25 mouse cellular contexts compared by ENCODE assay signal in the genomic region with DNA sequence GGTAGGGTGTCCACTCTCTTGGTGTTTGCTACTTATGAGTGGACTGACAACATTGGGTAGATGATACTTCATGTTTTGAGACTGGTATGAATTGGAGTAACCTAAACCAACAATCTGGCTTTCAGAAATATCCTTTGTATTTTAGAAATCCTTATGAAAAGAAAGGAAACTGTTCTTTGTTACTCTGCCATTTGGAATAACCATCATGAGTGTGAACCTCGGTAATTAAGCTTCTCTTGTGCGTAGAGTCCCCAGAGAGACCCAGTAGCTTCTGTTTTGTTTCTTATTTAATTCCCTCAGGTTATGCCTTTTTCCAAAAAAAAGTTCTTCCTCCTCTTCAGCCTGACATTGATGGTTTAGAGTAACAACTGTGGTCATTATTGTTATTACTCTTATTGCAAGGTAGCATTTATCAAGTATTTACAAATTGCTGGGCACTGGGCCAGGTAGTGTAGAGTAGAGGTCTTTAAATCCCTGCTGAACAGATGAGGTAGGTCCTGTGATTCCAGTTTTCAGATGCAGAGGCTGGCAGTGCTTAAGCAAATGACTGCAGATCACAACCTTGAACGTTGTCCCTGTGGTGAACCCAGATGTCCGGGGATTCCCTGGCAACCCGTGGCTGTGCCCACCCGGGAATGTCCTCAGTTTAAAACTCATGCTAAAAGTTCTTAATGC.
DNase-seq lines count a peak whose midpoint lies in the region; ATAC-seq and TF ChIP-seq lines count a peak whose summit lies in the region.
"Had no signal": no experiment of that assay in that cellular context is flagged by ENCODE, and none has a peak within 500 bp of the region (broad histone marks: within the 10 kb centered on the region; RNA-seq: fewer than 3 reads in every experiment).

No protein-coding gene starts in this region.

- H3K9ac ChIP-seq in intestine, embryonic 14.5 days (ENCODE audit: low read length), result no peak overlapping the region
- no peak overlapping the region for H3K9ac ChIP-seq in intestine, embryonic 15.5 days
- no peak overlapping the region for H3K9ac ChIP-seq in stomach, embryonic 15.5 days
- no peak overlapping the region for H3K9ac ChIP-seq in stomach, postnatal 0 days (ENCODE audit: low read length)
- H3K9ac ChIP-seq: embryonic facial prominence, embryonic 12.5 days; forebrain, embryonic 12.5 days; forebrain, embryonic 15.5 days; heart, embryonic 13.5 days; hindbrain, embryonic 12.5 days; hindbrain, embryonic 15.5 days had no signal

- ATAC-seq in intestine, embryonic 14.5 days (replicated peaks; ENCODE audit: low FRiP score, low TSS enrichment, low read depth), result no peak
- no peak for ATAC-seq in intestine, embryonic 15.5 days
- no peak for ATAC-seq in stomach, embryonic 15.5 days (ENCODE audit: insufficient read depth, low FRiP score, low read depth)
- ATAC-seq in stomach, postnatal 0 days (ENCODE audit: low FRiP score, low TSS enrichment), result no peak
- ATAC-seq: activated CD4-positive, CD25-positive, alpha-beta regulatory T cell, adult 4 months; CD4-positive, CD25-positive, alpha-beta regulatory T cell, adult 4 months; forebrain, embryonic 15.5 days had no signal

- TF ChIP-seq CTCF in stomach, postnatal 0 days (IDR thresholded peaks at IDR 0.05; ENCODE audit: low read depth), result no peak

- no peaks in the 10 kb centered on the region for H3K36me3 ChIP-seq in intestine, embryonic 14.5 days (ENCODE audit: control insufficient read depth, insufficient read depth, low read length)
- H3K36me3 ChIP-seq in intestine, embryonic 15.5 days, result no peaks in the 10 kb centered on the region
- no peaks in the 10 kb centered on the region for H3K36me3 ChIP-seq in stomach, embryonic 15.5 days
- no peaks in the 10 kb centered on the region for H3K36me3 ChIP-seq in stomach, postnatal 0 days (ENCODE audit: control insufficient read depth, insufficient read depth, low read length)
- H3K36me3 ChIP-seq: embryonic facial prominence, embryonic 12.5 days; forebrain, embryonic 12.5 days; forebrain, embryonic 15.5 days; heart, embryonic 10.5 days; heart, embryonic 13.5 days; hindbrain, embryonic 12.5 days; hindbrain, embryonic 15.5 days had no signal

- H3K4me1 ChIP-seq in intestine, embryonic 14.5 days (replicated peaks; ENCODE audit: control insufficient read depth, insufficient read depth, low read length), result peaks cover 5% of the 10 kb centered on the region; the same call in 1 of the 2 replicates
- peaks cover 12% of the 10 kb centered on the region for H3K4me1 ChIP-seq in intestine, embryonic 15.5 days (replicated peaks)
- peaks cover 19% of the 10 kb centered on the region; the same call in 1 of the 2 replicates for H3K4me1 ChIP-seq in stomach, embryonic 15.5 days
- no peaks in the 10 kb centered on the region for H3K4me1 ChIP-seq in stomach, postnatal 0 days (replicated peaks; ENCODE audit: control insufficient read depth, insufficient read depth)
- peaks cover 25% of the 10 kb centered on the region for H3K4me1 ChIP-seq in brown adipose tissue, adult 24 weeks (ENCODE audit: control insufficient read depth, insufficient read depth, insufficient read length, low read length)

- H3K9me3 ChIP-seq in intestine, embryonic 14.5 days (ENCODE audit: control insufficient read depth, low read length), result no peaks in the 10 kb centered on the region
- H3K9me3 ChIP-seq in intestine, embryonic 15.5 days, result no peaks in the 10 kb centered on the region
- no peaks in the 10 kb centered on the region for H3K9me3 ChIP-seq in stomach, embryonic 15.5 days
- no peaks in the 10 kb centered on the region for H3K9me3 ChIP-seq in stomach, postnatal 0 days (ENCODE audit: control insufficient read depth, low read length)
- H3K9me3 ChIP-seq: forebrain, embryonic 12.5 days; forebrain, embryonic 15.5 days; heart, embryonic 10.5 days; hindbrain, embryonic 12.5 days; hindbrain, embryonic 15.5 days had no signal

- H3K4me2 ChIP-seq in intestine, embryonic 14.5 days (ENCODE audit: low read length), result no peak overlapping the region
- H3K4me2 ChIP-seq in intestine, embryonic 15.5 days (replicated peaks), result no peak overlapping the region
- H3K4me2 ChIP-seq in stomach, embryonic 15.5 days, result no peak overlapping the region
- H3K4me2 ChIP-seq in stomach, postnatal 0 days (replicated peaks; ENCODE audit: low read depth), result no peak overlapping the region
- H3K4me2 ChIP-seq: embryonic facial prominence, embryonic 12.5 days; forebrain, embryonic 12.5 days; forebrain, embryonic 15.5 days; heart, embryonic 13.5 days; hindbrain, embryonic 12.5 days; hindbrain, embryonic 15.5 days had no signal

- no peaks in the 10 kb centered on the region for H3K27me3 ChIP-seq in intestine, embryonic 14.5 days (replicated peaks; ENCODE audit: control insufficient read depth, insufficient read depth, low read length)
- H3K27me3 ChIP-seq in intestine, embryonic 15.5 days (replicated peaks), result no peaks in the 10 kb centered on the region
- no peaks in the 10 kb centered on the region for H3K27me3 ChIP-seq in stomach, embryonic 15.5 days (replicated peaks)
- H3K27me3 ChIP-seq in stomach, postnatal 0 days (ENCODE audit: control insufficient read depth, insufficient read depth, low read length), result no peaks in the 10 kb centered on the region
- H3K27me3 ChIP-seq: embryonic facial prominence, embryonic 12.5 days; forebrain, embryonic 12.5 days; forebrain, embryonic 15.5 days; heart, embryonic 13.5 days; hindbrain, embryonic 12.5 days; hindbrain, embryonic 15.5 days had no signal

- no peak overlapping the region for H3K27ac ChIP-seq in intestine, embryonic 14.5 days (ENCODE audit: low read depth)
- H3K27ac ChIP-seq in intestine, embryonic 15.5 days, result no peak overlapping the region
- H3K27ac ChIP-seq in stomach, embryonic 15.5 days, result peak overlapping the region; percentile 31; the same call in 1 of the 2 replicates
- no peak overlapping the region for H3K27ac ChIP-seq in stomach, postnatal 0 days (replicated peaks)
- H3K27ac ChIP-seq in brown adipose tissue, adult 24 weeks (replicated peaks; ENCODE audit: low read depth, low read length), result peak overlapping the region; percentile 51; the same call in 1 of the 2 replicates
- H3K27ac ChIP-seq: embryonic facial prominence, embryonic 12.5 days; forebrain, embryonic 12.5 days; forebrain, embryonic 15.5 days; heart, adult 2 months; heart, embryonic 13.5 days; hindbrain, embryonic 15.5 days had no signal

- WGBS in intestine, embryonic 14.5 days, result 66% methylated on average over 6 of the region's 6 CpGs
- WGBS in intestine, embryonic 15.5 days, result 68% methylated on average over 6 of the region's 6 CpGs
- WGBS in stomach, embryonic 15.5 days, result 64% methylated on average over 6 of the region's 6 CpGs
- WGBS in stomach, postnatal 0 days, result 50% methylated on average over 6 of the region's 6 CpGs

- H3K4me3 ChIP-seq in intestine, embryonic 14.5 days (ENCODE audit: low read depth, low read length), result no peak overlapping the region
- H3K4me3 ChIP-seq in intestine, embryonic 15.5 days (replicated peaks), result no peak overlapping the region
- H3K4me3 ChIP-seq in stomach, embryonic 15.5 days (replicated peaks), result no peak overlapping the region
- H3K4me3 ChIP-seq in stomach, postnatal 0 days (ENCODE audit: low read depth, low read length), result no peak overlapping the region
- H3K4me3 ChIP-seq in brown adipose tissue, adult 24 weeks (ENCODE audit: insufficient read depth, low read depth, low read length), result no peak overlapping the region
- H3K4me3 ChIP-seq: embryonic facial prominence, embryonic 12.5 days; erythroblast, embryonic 14.5 days; forebrain, embryonic 12.5 days; forebrain, embryonic 15.5 days; heart, adult 2 months; heart, embryonic 10.5 days; heart, embryonic 13.5 days; hindbrain, embryonic 12.5 days; hindbrain, embryonic 15.5 days had no signal

- peak; percentile 42 for DNase-seq in intestine, embryonic 14.5 days (ENCODE audit: low spot score)
- no peak for DNase-seq in stomach, postnatal 0 days (ENCODE audit: low spot score)
- DNase-seq in retina, postnatal 1 day, result peak; percentile 61
- DNase-seq in layer of hippocampus, postnatal 36 days, result no peak
- no peak for DNase-seq in layer of hippocampus, postnatal 14 days (ENCODE audit: low spot score in 2 of 2)
- DNase-seq: adrenal gland, adult 8-10 months; adrenal gland, postnatal 25 days; cerebellum, adult 18-20 months; cerebellum, adult 9-10 months; cerebellum, postnatal 14 days; gastrocnemius, postnatal 25 days; heart, adult 2 months had no signal

- no peak for TF ChIP-seq EP300 in stomach, postnatal 0 days (optimal IDR thresholded peaks at IDR 0.05)

Comparison
In these comparisons a context has a peak if more than half of its experiments do, and no peak if none do; other contexts are left out.
1. H3K27ac ChIP-seq: peak in stomach, embryonic 15.5 days (single experiment) and brown adipose tissue, adult 24 weeks (single experiment); none in intestine, embryonic 14.5 days (single experiment), intestine, embryonic 15.5 days (single experiment) and stomach, postnatal 0 days (single experiment).
2. DNase-seq: peak in intestine, embryonic 14.5 days (single experiment) and retina, postnatal 1 day (single experiment); none in stomach, postnatal 0 days (single experiment), layer of hippocampus, postnatal 36 days (0 of 2) and layer of hippocampus, postnatal 14 days (0 of 2).